Mouse (Mus musculus) bone marrow macrophage, adult 2 months (primary cell): ENCODE results near the gene Ddn.

Experiments
- CTCF ChIP-seq: IDR thresholded peaks from 2 replicates; pipeline ENCODE4 v1.5.1; 2012; ENCODE audit warnings: low read depth, mild to moderate bottlenecking, low read length, moderate library complexity
- POLR2A ChIP-seq: IDR thresholded peaks from 2 replicates; pipeline ENCODE4 v1.6.1; 2012; ENCODE audit warnings: mild to moderate bottlenecking, low read depth, low read length, borderline replicate concordance

DNA sequence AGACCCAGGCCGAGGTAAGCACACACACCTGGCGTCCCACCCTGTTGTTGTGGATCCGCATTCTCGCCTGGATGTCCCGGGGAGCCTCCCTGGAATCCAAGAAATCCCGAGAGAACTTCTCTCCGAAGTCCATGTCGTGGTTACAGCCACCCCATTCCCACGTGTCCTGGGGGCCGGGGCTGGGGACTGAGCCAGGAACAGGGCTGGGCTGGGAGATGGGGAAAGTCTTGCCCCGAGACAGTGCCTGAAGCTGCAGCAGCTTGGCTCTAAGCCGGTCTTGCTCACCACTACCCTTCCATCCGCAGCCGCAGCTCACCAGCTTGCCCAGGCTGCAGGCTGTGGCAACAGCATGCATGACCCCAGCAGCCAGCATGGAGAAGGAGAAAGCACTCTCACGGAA lies 35.2 kb downstream of the Ddn start:
- TF ChIP-seq CTCF (no peak), POLR2A (no peak)
